13 mouse cellular contexts compared by ENCODE assay signal in the genomic region with DNA sequence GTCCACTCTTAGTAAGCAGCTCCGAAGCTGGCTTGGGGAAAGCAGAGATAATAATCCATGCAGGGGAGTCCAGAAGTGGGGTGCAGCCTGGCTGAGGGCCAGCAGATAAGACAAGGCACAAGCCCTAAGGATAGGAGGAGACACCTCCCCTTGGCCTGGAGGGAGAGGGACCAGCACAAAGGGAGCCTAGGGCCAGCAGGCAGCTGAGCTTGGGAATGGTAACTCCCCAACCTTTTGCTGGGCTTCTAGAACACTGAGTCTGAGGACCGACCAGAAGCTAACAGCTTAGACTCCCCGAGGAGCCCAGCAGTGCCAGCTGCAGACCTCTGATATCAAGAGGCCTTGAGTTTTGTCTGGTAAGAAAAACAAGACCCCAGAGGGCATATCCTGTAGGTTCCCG.
DNase-seq lines count a peak whose midpoint lies in the region; ATAC-seq and TF ChIP-seq lines count a peak whose summit lies in the region.
"Had no signal": no experiment of that assay in that cellular context is flagged by ENCODE, and none has a peak within 500 bp of the region (broad histone marks: within the 10 kb centered on the region; RNA-seq: fewer than 3 reads in every experiment).

No protein-coding gene starts in this region.

- H3K9ac ChIP-seq in MEL (ENCODE audit: control insufficient read depth, low read depth, low read length, poor library complexity, severe bottlenecking) = peak overlapping the region; percentile 69
- H3K9ac ChIP-seq in hindbrain, embryonic 15.5 days = no peak overlapping the region
- H3K9ac ChIP-seq: heart, embryonic 12.5 days had no signal

- TF ChIP-seq CTCF in MEL (IDR thresholded peaks at IDR 0.05 in 2 of 3, conservative IDR thresholded peaks at IDR 0.05 in 1 of 3; ENCODE audit: control insufficient read depth in 1 of 3, insufficient read depth in 1 of 3, low read depth in 2 of 3, low read length in 3 of 3, poor library complexity in 1 of 3, severe bottlenecking in 1 of 3) = no peak

- WGBS in hindbrain, embryonic 15.5 days = 20% methylated on average over 4 of the region's 4 CpGs
- 32% methylated on average over 4 of the region's 4 CpGs for WGBS in midbrain, embryonic 10.5 days

- H3K4me3 ChIP-seq in MEL (ENCODE audit: control insufficient read depth in 1 of 2, insufficient read depth in 1 of 2, low read depth in 2 of 2, low read length in 2 of 2) = peak overlapping the region; percentile 9 to 22; a peak in 3 of 4 replicates
- H3K4me3 ChIP-seq in hindbrain, embryonic 15.5 days = no peak overlapping the region
- no peak overlapping the region for H3K4me3 ChIP-seq in midbrain, embryonic 10.5 days
- H3K4me3 ChIP-seq: erythroblast, embryonic 14.5 days; heart, embryonic 12.5 days had no signal

- H3K4me2 ChIP-seq in hindbrain, embryonic 15.5 days = no peak overlapping the region
- H3K4me2 ChIP-seq: heart, embryonic 12.5 days had no signal

- no peaks in the 10 kb centered on the region; the same call in 1 of the 2 replicates for H3K79me2 ChIP-seq in MEL (ENCODE audit: control insufficient read depth, insufficient read depth, low read length, poor library complexity)

- H3K27ac ChIP-seq in MEL (ENCODE audit: control insufficient read depth, low read depth, low read length) = peak overlapping the region; percentile 88
- peak overlapping the region; percentile 66 for H3K27ac ChIP-seq in hindbrain, embryonic 15.5 days (replicated peaks)
- H3K27ac ChIP-seq in midbrain, embryonic 10.5 days (replicated peaks) = peak overlapping the region; percentile 73

- no peaks in the 10 kb centered on the region for H3K9me3 ChIP-seq in MEL (replicated peaks; ENCODE audit: insufficient read depth, low read length)
- H3K9me3 ChIP-seq in hindbrain, embryonic 15.5 days = no peaks in the 10 kb centered on the region
- no peaks in the 10 kb centered on the region for H3K9me3 ChIP-seq in midbrain, embryonic 10.5 days (replicated peaks)
- H3K9me3 ChIP-seq: heart, embryonic 12.5 days had no signal

- H3K4me1 ChIP-seq in MEL (ENCODE audit: control insufficient read depth in 1 of 2, insufficient read depth in 2 of 2, low read length in 2 of 2) = peaks cover 12 to 31% of the 10 kb centered on the region in 2 experiments
- peaks cover 78% of the 10 kb centered on the region for H3K4me1 ChIP-seq in hindbrain, embryonic 15.5 days (replicated peaks)
- H3K4me1 ChIP-seq in midbrain, embryonic 10.5 days = peaks cover 100% of the 10 kb centered on the region

- TF ChIP-seq POLR2A in MEL (IDR thresholded peaks at IDR 0.05; ENCODE audit: control insufficient read depth in 1 of 2, insufficient read depth in 1 of 2, low read depth in 1 of 2, low read length in 2 of 2, poor library complexity in 1 of 2) = peak; percentile 32 to 53; a peak in 3 of 4 replicates

- DNase-seq in MEL (ENCODE audit: low read depth, low spot score) = peak; percentile 79
- DNase-seq in midbrain, embryonic 10.5 days (ENCODE audit: low spot score) = no peak
- no peak for DNase-seq in lung, postnatal 4 days
- no peak for DNase-seq in gastrocnemius, postnatal 10 days
- no peak for DNase-seq in frontal cortex, postnatal 10 days (ENCODE audit: low spot score in 2 of 2)
- DNase-seq: adrenal gland, adult 8-10 months; cerebellum, adult 18-20 months; right cerebral cortex, postnatal 25 days had no signal

- TF ChIP-seq RAD21 in MEL (IDR thresholded peaks at IDR 0.05; ENCODE audit: low read depth, low read length) = no peak

- ATAC-seq in common myeloid progenitor, adult 5-6 weeks (replicated peaks; ENCODE audit: low read depth, poor library complexity, severe bottlenecking) = peak; percentile 27
- ATAC-seq in hindbrain, embryonic 15.5 days (ENCODE audit: low FRiP score, low read depth) = no peak

- peak in 1 of 2 experiments; percentile 75; a peak in 1 of 4 replicates for TF ChIP-seq EP300 in MEL (IDR thresholded peaks at IDR 0.05; ENCODE audit: low read depth in 1 of 2, low read length in 2 of 2)

- no peaks in the 10 kb centered on the region for H3K27me3 ChIP-seq in MEL (ENCODE audit: control insufficient read depth in 1 of 2, insufficient read depth in 2 of 2, low read length in 2 of 2)
- no peaks in the 10 kb centered on the region; the same call in 1 of the 2 replicates for H3K27me3 ChIP-seq in hindbrain, embryonic 15.5 days
- H3K27me3 ChIP-seq in midbrain, embryonic 10.5 days (ENCODE audit: low read depth, poor library complexity, severe bottlenecking) = peaks cover 69% of the 10 kb centered on the region
- H3K27me3 ChIP-seq: heart, embryonic 12.5 days had no signal

- peaks cover 0 to 12% of the 10 kb centered on the region in 2 experiments; a peak in 2 of 4 replicates for H3K36me3 ChIP-seq in MEL (ENCODE audit: control insufficient read depth in 1 of 2, insufficient read depth in 2 of 2, low read length in 2 of 2)
- H3K36me3 ChIP-seq in hindbrain, embryonic 15.5 days = no peaks in the 10 kb centered on the region
- H3K36me3 ChIP-seq in midbrain, embryonic 10.5 days = no peaks in the 10 kb centered on the region
- H3K36me3 ChIP-seq: G1E; heart, embryonic 12.5 days had no signal

TF ChIP-seq in MEL, 35 proteins besides CTCF, POLR2A, EP300 and RAD21:
- TF ChIP-seq UBTF (IDR thresholded peaks at IDR 0.05; ENCODE audit: borderline replicate concordance, insufficient read depth, low read depth, low read length) (0 out of 2 replicates have a peak, but pooled peaks have one; percentile 54), RCOR1 (IDR thresholded peaks at IDR 0.05; ENCODE audit: low read depth, low read length) (peak; percentile 43; the same call in 1 of the 2 replicates), TCF12 (IDR thresholded peaks at IDR 0.05; ENCODE audit: low read depth, low read length) (peak; percentile 50), ZMIZ1 (IDR thresholded peaks at IDR 0.05; ENCODE audit: low read depth, low read length) (no peak), TAL1 (IDR thresholded peaks at IDR 0.05; ENCODE audit: low read length) (peak; percentile 87), ZKSCAN1 (IDR thresholded peaks at IDR 0.05; ENCODE audit: low read depth, low read length) (no peak), GATA1 (IDR thresholded peaks at IDR 0.05; ENCODE audit: low read depth, low read length) (peak; percentile 83), MAZ (IDR thresholded peaks at IDR 0.05; ENCODE audit: low read depth, low read length) (peak; percentile 53; the same call in 1 of the 2 replicates), E2F4 (IDR thresholded peaks at IDR 0.05; ENCODE audit: borderline replicate concordance, low read depth, low read length) (no peak), TBP (IDR thresholded peaks at IDR 0.05; ENCODE audit: low read depth, low read length) (peak; percentile 38), USF2 (IDR thresholded peaks at IDR 0.05; ENCODE audit: borderline replicate concordance in 1 of 2, insufficient read depth in 1 of 2, low read depth in 1 of 2, low read length in 2 of 2) (no peak), POLR2AphosphoS2 (IDR thresholded peaks at IDR 0.05; ENCODE audit: low read length) (no peak), ETS1 (IDR thresholded peaks at IDR 0.05; ENCODE audit: low read depth, low read length) (peak; percentile 77)
TF ChIP-seq in MEL: peak in this region for 8.

Comparison
In these comparisons a context has a peak if more than half of its experiments do, and no peak if none do; other contexts are left out.
1. H3K4me3 ChIP-seq: peak in MEL (2 of 2); none in hindbrain, embryonic 15.5 days (single experiment) and midbrain, embryonic 10.5 days (single experiment).
2. Peak in every context shown above with its lines, with median percentiles within 50 percentile points of each other: H3K27ac ChIP-seq.